Mouse (Mus musculus): ENCODE measurements around the gene Cyp2g1. TPM values are rescaled to one million over a fixed set of nuclear protein-coding genes. Genes with fewer than 3 reads are reported as not detected.

Cyp2g1 gene
- total RNA-seq, 2 experiments from 2014 or later, result not detected

Other genes with a start within 250 kb of the Cyp2g1 start
- not detected for gene Vmn1r185, start 190.4 kb upstream of the Cyp2g1 start, total RNA-seq (2021)
- not detected for gene Cyp2b23, start 122.5 kb upstream of the Cyp2g1 start, total RNA-seq (2021)
- gene Cyp2b19, start 51.8 kb upstream of the Cyp2g1 start, total RNA-seq (2021), result not detected
- under 1 TPM in 1 of 2 experiments, not detected in 1; 0.56 TPM for gene Cyp2a5, start 26.4 kb downstream of the Cyp2g1 start, total RNA-seq (2021)
- gene Cyp2a22, start 130.5 kb downstream of the Cyp2g1 start, total RNA-seq (2021), result not detected
- gene Cyp2a12, start 220.2 kb downstream of the Cyp2g1 start, total RNA-seq (2021), result not detected